ENCODE assay signal across 8 mouse cellular contexts in the genomic region with DNA sequence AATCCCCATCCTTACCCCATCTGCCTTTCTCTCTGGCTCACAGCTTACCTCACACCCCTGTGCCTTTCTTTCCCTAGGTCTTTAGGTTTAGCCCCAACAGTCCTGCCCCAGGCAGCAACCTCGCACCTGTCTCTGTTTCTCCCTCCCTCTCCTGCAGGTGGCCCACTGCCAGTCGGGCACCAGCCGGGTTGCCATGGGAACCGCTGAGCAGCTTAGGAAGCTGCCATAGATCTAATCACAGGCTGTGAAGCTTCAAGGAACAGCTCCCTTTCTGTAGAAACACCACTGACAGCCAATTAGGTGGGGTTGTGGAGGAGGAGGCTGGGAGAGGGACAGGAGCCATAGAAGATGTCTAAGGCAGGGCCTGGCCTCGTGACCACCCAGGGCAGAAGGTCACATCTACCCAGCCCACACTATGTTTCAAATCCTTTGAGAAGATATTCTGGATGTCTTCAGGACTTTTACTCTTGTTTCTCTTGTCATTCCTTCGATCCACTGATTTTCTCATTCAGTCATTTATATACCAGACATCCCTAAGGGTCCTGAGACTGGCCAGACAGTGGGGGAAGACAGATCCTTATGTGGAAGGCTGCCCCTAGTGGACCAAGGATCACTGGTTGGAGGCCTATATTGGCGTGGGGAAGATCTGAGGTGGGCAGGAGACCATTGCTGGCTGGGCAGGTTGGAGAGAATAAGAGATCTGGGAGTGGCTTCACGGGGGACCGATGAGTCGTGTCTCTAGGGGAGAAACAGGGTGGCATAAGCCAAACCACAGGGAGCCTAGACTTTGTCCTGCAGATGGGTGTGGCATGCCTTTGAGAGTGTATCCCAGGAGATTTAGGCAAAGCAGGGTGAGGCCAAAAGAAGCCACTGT.
DNase-seq lines count a peak whose midpoint lies in the region; ATAC-seq and TF ChIP-seq lines count a peak whose summit lies in the region.

No protein-coding gene starts in this region.

- DNase-seq in limb, embryonic 11.5 days (ENCODE audit: low spot score) = peak; percentile 45
- no peak for DNase-seq in limb, embryonic 10.5 days (ENCODE audit: low spot score)
- DNase-seq in embryo, embryonic 9.5 days (ENCODE audit: extremely low spot score) = peak; percentile 30
- peak; percentile 89 for DNase-seq in hindbrain, postnatal 0 days (ENCODE audit: low spot score)
- peak; percentile 40 for DNase-seq in lung, postnatal 0 days (ENCODE audit: low spot score)
- peak; percentile 87 for DNase-seq in right cerebral cortex, postnatal 14 days
- no peak for DNase-seq in gastrocnemius, postnatal 10 days
- DNase-seq in heart, embryonic 10.5 days (ENCODE audit: low spot score) = no peak

- TF ChIP-seq CTCF in hindbrain, postnatal 0 days (IDR thresholded peaks at IDR 0.05; ENCODE audit: low read depth) = peak; percentile 52
- TF ChIP-seq CTCF in lung, postnatal 0 days (IDR thresholded peaks at IDR 0.05) = peak; percentile 19; the same call in 1 of the 2 replicates

- H3K27me3 ChIP-seq in limb, embryonic 11.5 days (ENCODE audit: control insufficient read depth, insufficient read depth, low read length) = no peaks in the 10 kb centered on the region
- no peaks in the 10 kb centered on the region for H3K27me3 ChIP-seq in limb, embryonic 10.5 days (ENCODE audit: low read depth, poor library complexity, severe bottlenecking)
- no peaks in the 10 kb centered on the region for H3K27me3 ChIP-seq in hindbrain, postnatal 0 days (ENCODE audit: insufficient read depth, low read length)
- no peaks in the 10 kb centered on the region for H3K27me3 ChIP-seq in lung, postnatal 0 days (replicated peaks; ENCODE audit: insufficient read depth, low read length)
- peaks cover 33% of the 10 kb centered on the region for H3K27me3 ChIP-seq in heart, embryonic 10.5 days (ENCODE audit: insufficient read depth, poor library complexity, severe bottlenecking)

- H3K27ac ChIP-seq in limb, embryonic 11.5 days (replicated peaks; ENCODE audit: low read depth, low read length) = no peak overlapping the region
- no peak overlapping the region for H3K27ac ChIP-seq in limb, embryonic 10.5 days
- peak overlapping the region; percentile 54 for H3K27ac ChIP-seq in hindbrain, postnatal 0 days
- H3K27ac ChIP-seq in lung, postnatal 0 days (ENCODE audit: low read length) = no peak overlapping the region
- H3K27ac ChIP-seq in heart, embryonic 10.5 days = no peak overlapping the region

- no peak overlapping the region for H3K4me3 ChIP-seq in limb, embryonic 11.5 days (ENCODE audit: low read depth, low read length)
- no peak overlapping the region for H3K4me3 ChIP-seq in limb, embryonic 10.5 days
- no peak overlapping the region for H3K4me3 ChIP-seq in hindbrain, postnatal 0 days (ENCODE audit: low read length)
- no peak overlapping the region for H3K4me3 ChIP-seq in lung, postnatal 0 days (ENCODE audit: low read depth, low read length)
- no peak overlapping the region for H3K4me3 ChIP-seq in heart, embryonic 10.5 days

- no peak overlapping the region for H3K9ac ChIP-seq in limb, embryonic 11.5 days (ENCODE audit: low read length)
- no peak overlapping the region for H3K9ac ChIP-seq in hindbrain, postnatal 0 days (replicated peaks; ENCODE audit: low read length)
- no peak overlapping the region for H3K9ac ChIP-seq in lung, postnatal 0 days (replicated peaks; ENCODE audit: low read depth)

- no peak for ATAC-seq in limb, embryonic 11.5 days (ENCODE audit: insufficient number of reproducible peaks, low FRiP score, low TSS enrichment, low read depth)
- peak; percentile 85 for ATAC-seq in hindbrain, postnatal 0 days
- no peak for ATAC-seq in lung, postnatal 0 days

- no peaks in the 10 kb centered on the region for H3K36me3 ChIP-seq in limb, embryonic 11.5 days (ENCODE audit: control insufficient read depth, insufficient read depth, low read length)
- H3K36me3 ChIP-seq in limb, embryonic 10.5 days = no peaks in the 10 kb centered on the region
- H3K36me3 ChIP-seq in hindbrain, postnatal 0 days (ENCODE audit: insufficient read depth, low read length) = no peaks in the 10 kb centered on the region
- no peaks in the 10 kb centered on the region for H3K36me3 ChIP-seq in lung, postnatal 0 days (ENCODE audit: insufficient read depth, low read length)
- H3K36me3 ChIP-seq in heart, embryonic 10.5 days = no peaks in the 10 kb centered on the region

- WGBS in limb, embryonic 11.5 days = 35% methylated on average over 10 of the region's 10 CpGs
- 38% methylated on average over 10 of the region's 10 CpGs for WGBS in limb, embryonic 10.5 days
- WGBS in hindbrain, postnatal 0 days = 15% methylated on average over 10 of the region's 10 CpGs
- 29% methylated on average over 10 of the region's 10 CpGs for WGBS in lung, postnatal 0 days
- WGBS in heart, embryonic 10.5 days = 30% methylated on average over 10 of the region's 10 CpGs

- no peaks in the 10 kb centered on the region for H3K9me3 ChIP-seq in limb, embryonic 11.5 days (ENCODE audit: control insufficient read depth, low read length)
- no peaks in the 10 kb centered on the region for H3K9me3 ChIP-seq in limb, embryonic 10.5 days (replicated peaks)
- no peaks in the 10 kb centered on the region for H3K9me3 ChIP-seq in hindbrain, postnatal 0 days (ENCODE audit: low read length)
- no peaks in the 10 kb centered on the region for H3K9me3 ChIP-seq in lung, postnatal 0 days (ENCODE audit: low read length)
- H3K9me3 ChIP-seq in heart, embryonic 10.5 days = no peaks in the 10 kb centered on the region

- no peak overlapping the region for H3K4me2 ChIP-seq in limb, embryonic 11.5 days (ENCODE audit: low read depth, severe bottlenecking)
- H3K4me2 ChIP-seq in hindbrain, postnatal 0 days (ENCODE audit: low read depth, low read length) = no peak overlapping the region
- no peak overlapping the region for H3K4me2 ChIP-seq in lung, postnatal 0 days (replicated peaks; ENCODE audit: low read depth, low read length)

- TF ChIP-seq EP300 in lung, postnatal 0 days (IDR thresholded peaks at IDR 0.05) = no peak

- H3K4me1 ChIP-seq in limb, embryonic 11.5 days (ENCODE audit: control insufficient read depth, insufficient read depth, low read length) = no peaks in the 10 kb centered on the region
- peaks cover 7% of the 10 kb centered on the region; the same call in 1 of the 2 replicates for H3K4me1 ChIP-seq in limb, embryonic 10.5 days
- peaks cover 14% of the 10 kb centered on the region for H3K4me1 ChIP-seq in hindbrain, postnatal 0 days (ENCODE audit: insufficient read depth, low read length)
- no peaks in the 10 kb centered on the region for H3K4me1 ChIP-seq in lung, postnatal 0 days (ENCODE audit: insufficient read depth, low read depth, low read length)
- H3K4me1 ChIP-seq in heart, embryonic 10.5 days = peaks cover 4% of the 10 kb centered on the region; the same call in 1 of the 2 replicates

Comparison
In these comparisons a context has a peak if more than half of its experiments do, and no peak if none do; other contexts are left out.
1. DNase-seq: peak in limb, embryonic 11.5 days (single experiment), embryo, embryonic 9.5 days (single experiment), hindbrain, postnatal 0 days (single experiment), lung, postnatal 0 days (single experiment) and right cerebral cortex, postnatal 14 days (single experiment); none in limb, embryonic 10.5 days (single experiment), gastrocnemius, postnatal 10 days (single experiment) and heart, embryonic 10.5 days (single experiment).